Mouse (Mus musculus) ES-E14 (cell line): Measurements from ENCODE around the gene Tas2r114. TPM values are rescaled to one million over a fixed set of nuclear protein-coding genes. Genes with fewer than 3 reads are reported as not detected.

Experiments used
- DNase-seq: peaks from one replicate; pipeline ENCODE4 v3.0.0-alpha.2; 2013; ENCODE audit warnings: low read depth, low spot score
- H3K27ac ChIP-seq: 2 replicates; pipeline ENCODE4 v1.5.1; 2012; ENCODE audit warnings: low read depth, mild to moderate bottlenecking, low read length, moderate library complexity, mixed read lengths; ENCODE audit not compliant: poor library complexity, insufficient read depth, severe bottlenecking
- H3K36me3 ChIP-seq: 2 replicates; pipeline ENCODE4 v1.6.1; 2012; ENCODE audit warnings: mild to moderate bottlenecking, low read length, moderate library complexity, mixed read lengths; ENCODE audit not compliant: control insufficient read depth, poor library complexity, insufficient read depth, severe bottlenecking
- H3K4me1 ChIP-seq, 2 experiments: fragments of 150-350 bp in 1 of 2; sonication (generic) in 1 of 2; 2 replicates each; pipeline ENCODE4 v1.6.1; 2012; ENCODE audit warnings: low read length in 2 of 2, mild to moderate bottlenecking in 1 of 2, mixed read lengths in 1 of 2; ENCODE audit not compliant: control insufficient read depth in 2 of 2, insufficient read depth in 2 of 2, poor library complexity in 1 of 2
- H3K4me3 ChIP-seq, 2 experiments: fragments of 150-350 bp in 1 of 2; sonication (generic) in 1 of 2; 2 replicates each; pipeline ENCODE4 v1.5.1; 2012; ENCODE audit warnings: low read length in 2 of 2, low read depth in 1 of 2, mild to moderate bottlenecking in 1 of 2, mixed read lengths in 1 of 2; ENCODE audit not compliant: insufficient read depth in 1 of 2, poor library complexity in 1 of 2, severe bottlenecking in 1 of 2
- H3K9ac ChIP-seq: 2 replicates; pipeline ENCODE4 v1.6.1; 2012; ENCODE audit warnings: low read depth, mild to moderate bottlenecking, low read length, mixed read lengths; ENCODE audit not compliant: poor library complexity, insufficient read depth, severe bottlenecking
- H3K9me3 ChIP-seq: fragments of 150-350 bp; sonication (generic); 2 replicates; pipeline ENCODE4 v1.6.1; 2012; ENCODE audit warnings: low read depth, mild to moderate bottlenecking, low read length; ENCODE audit not compliant: control insufficient read depth, insufficient read depth
- CHD2 ChIP-seq: IDR thresholded peaks from 2 replicates; pipeline ENCODE4 v1.6.1; 2014; ENCODE audit warnings: mild to moderate bottlenecking, low read depth, low read length, inconsistent platforms
- HCFC1 ChIP-seq: IDR thresholded peaks from 2 replicates; pipeline ENCODE4 v1.6.1; 2012; ENCODE audit warnings: low read length, inconsistent platforms, borderline replicate concordance; ENCODE audit not compliant: insufficient read depth
- MAFK ChIP-seq: IDR thresholded peaks from 2 replicates; pipeline ENCODE4 v1.6.1; 2014; ENCODE audit warnings: mild to moderate bottlenecking, low read depth, low read length, inconsistent platforms; ENCODE audit not compliant: insufficient read depth
- ZC3H11A ChIP-seq: IDR thresholded peaks from 2 replicates; pipeline ENCODE4 v1.6.1; 2012; ENCODE audit warnings: low read depth, mild to moderate bottlenecking, inconsistent platforms, low read length, borderline replicate concordance
- ZNF384 ChIP-seq: IDR thresholded peaks from 2 replicates; pipeline ENCODE4 v1.6.1; 2012; ENCODE audit warnings: low read depth, low read length, inconsistent platforms
- in situ Hi-C, 2 experiments: fragments of 600-800 bp; cut with MboI; formaldehyde crosslinking; loops; one replicate each; pipeline ENCODE4 v1.15.1; 2025; ENCODE audit warnings: low sequenced_read_pairs in 2 of 2, inconsistent platforms in 1 of 2; ENCODE audit not compliant: unreplicated experiment in 2 of 2
- total RNA-seq: library from RNA; depleted of rRNA; stranded (reverse); fragments of 300-350 nt; gene quantifications from 2 replicates; pipeline ENCODE4 v1.2.3, GENCODE M21; 2012; rRNA removed

Gene Tas2r114
- total RNA-seq: not detected in 2 replicates

GRCm38 (mm10) chr6:131689963-131690362 lies at the start of gene Tas2r114:
Tas2r114 (minus strand) TSS chr6:131690063.
- in situ Hi-C loops: no loop called here
- Histone ChIP-seq H3K27ac (no peak within 1 kb of the TSS), H3K4me1 (no peaks in the 10 kb centered on the region), H3K4me3 (no peak within 1 kb of the TSS), H3K9me3 (no peaks in the 10 kb centered on the region), H3K9ac (no peak within 1 kb of the TSS), H3K36me3 (no peaks in the 10 kb centered on the region)
- TF ChIP-seq HCFC1 (no peak), MAFK (no peak), CHD2 (no peak), ZC3H11A (no peak), ZNF384 (no peak)
- no peak for DNase-seq

GRCm38 (mm10) chr6:131712803-131713202 lies 22.9 kb upstream of the Tas2r114 start:
- Histone ChIP-seq H3K36me3 (no peaks in the 10 kb centered on the region), H3K4me3 (no peak overlapping the region), H3K4me1 (no peaks in the 10 kb centered on the region), H3K9me3 (no peaks in the 10 kb centered on the region), H3K9ac (no peak overlapping the region), H3K27ac (no peak overlapping the region)
- in situ Hi-C loops: no loop called here
- TF ChIP-seq ZC3H11A (peak; percentile 50; the same call in 1 of the 2 replicates), CHD2 (no peak), MAFK (no peak), ZNF384 (no peak)
- peak; percentile 36 for DNase-seq

- no peak within 1 kb of the TSS for H3K9ac ChIP-seq
- H3K9me3 ChIP-seq: no peaks in the 10 kb centered on the region
- DNase-seq: no peak
- TF ChIP-seq CHD2 (no peak), ZNF384 (no peak), HCFC1 (no peak), ZC3H11A (no peak)
- H3K27ac ChIP-seq: no peak within 1 kb of the TSS
- no peak within 1 kb of the TSS for H3K4me3 ChIP-seq
- in situ Hi-C loops: no loop called here
- no peaks in the 10 kb centered on the region for H3K36me3 ChIP-seq
- no peaks in the 10 kb centered on the region for H3K4me1 ChIP-seq
Observed at GRCm38 (mm10) chr6:131687395-131687794, 2.5 kb downstream of the Tas2r114 start, which contains the start of gene Tas2r105. Tas2r105 (minus strand) TSS chr6:131687495.

- Histone ChIP-seq H3K9me3 (no peaks in the 10 kb centered on the region), H3K9ac (no peak within 1 kb of the TSS), H3K36me3 (no peaks in the 10 kb centered on the region), H3K4me1 (no peaks in the 10 kb centered on the region), H3K4me3 (no peak within 1 kb of the TSS), H3K27ac (no peak within 1 kb of the TSS)
- in situ Hi-C loops: no loop called here
- no peak for DNase-seq
- no peak for TF ChIP-seq MAFK
- no peak for TF ChIP-seq ZC3H11A
- TF ChIP-seq CHD2: no peak
Observed at GRCm38 (mm10) chr6:131685644-131686043, 4.2 kb downstream of the Tas2r114 start, which contains the start of gene Tas2r104. Tas2r104 (minus strand) TSS chr6:131685744.

- Histone ChIP-seq H3K4me3 (no peak within 1 kb of the TSS), H3K36me3 (no peaks in the 10 kb centered on the region), H3K9me3 (no peaks in the 10 kb centered on the region), H3K27ac (no peak within 1 kb of the TSS), H3K9ac (no peak within 1 kb of the TSS), H3K4me1 (no peaks in the 10 kb centered on the region)
- in situ Hi-C loops: no loop called here
- DNase-seq: no peak
- TF ChIP-seq CHD2: no peak
- no peak for TF ChIP-seq HCFC1
- no peak for TF ChIP-seq ZNF384
- no peak for TF ChIP-seq MAFK
- TF ChIP-seq ZC3H11A: no peak
Observed at GRCm38 (mm10) chr6:131678786-131679185, 11.1 kb downstream of the Tas2r114 start, which contains the start of gene Tas2r106. Tas2r106 (minus strand) TSS chr6:131678886.
